Mouse (Mus musculus) cerebellum, postnatal 4 days (tissue): ENCODE data around the gene Pagr1b.

Source experiments
- DNase-seq, 2 experiments: peaks; one replicate each; pipeline ENCODE4 v3.0.0; 2022; ENCODE audit warnings: low spot score in 2 of 2, mixed read lengths in 1 of 2

The Pagr1b gene

DNA sequence TGATC, at the start of gene Pagr1b:
TSS of gene Pagr1b (minus strand) at position 4 of the 5 bp plus-strand sequence.
- DNase-seq: no peak

- no peak for DNase-seq
Measured at GRCm38 (mm10) chr7:127065538-127065937, 49.3 kb upstream of the Pagr1b start.

GRCm38 (mm10) chr7:127055026-127055585, 38.8 kb upstream of the Pagr1b start:
- no peak for DNase-seq

DNA sequence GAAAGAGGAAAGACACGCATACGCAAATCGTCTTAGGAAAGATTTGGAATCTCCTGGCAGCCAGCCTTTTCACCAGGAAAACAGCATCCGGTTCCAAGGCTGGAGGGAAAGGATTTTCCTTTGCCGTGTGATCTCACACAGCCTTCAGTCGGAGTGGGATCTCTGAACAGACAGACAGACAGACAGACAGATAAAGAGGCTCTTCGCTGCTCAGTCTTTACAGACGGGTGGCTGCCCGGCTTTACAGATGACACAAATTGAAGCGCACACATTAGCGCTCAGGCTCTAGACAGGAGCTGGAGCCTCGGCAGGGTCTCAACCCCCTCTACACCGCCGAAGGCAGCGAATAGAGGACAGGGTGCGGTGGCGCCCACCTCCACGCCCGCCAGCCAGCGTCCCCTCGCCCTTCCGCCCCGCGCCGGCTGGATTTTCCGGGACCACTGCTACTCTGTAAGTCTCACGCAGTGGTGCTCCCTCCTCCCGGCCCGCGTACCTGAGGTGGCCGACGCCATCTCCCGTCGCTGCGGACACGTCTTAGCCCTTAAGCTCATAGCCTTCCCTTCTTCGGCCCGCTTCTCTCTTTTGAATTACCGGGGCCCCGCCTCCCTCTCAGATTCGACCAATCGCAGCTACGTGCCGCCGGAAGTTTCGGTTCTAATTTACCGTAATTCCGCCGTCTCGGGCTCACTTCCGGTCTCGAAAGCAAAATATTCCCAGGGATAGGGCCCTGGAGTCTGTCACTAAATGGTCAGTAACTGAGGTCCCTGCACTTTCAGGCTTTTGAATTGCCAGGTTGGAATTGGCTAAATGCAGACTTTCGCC, 25.8 kb upstream of the Pagr1b start, which contains the start of gene Kif22:
TSS of gene Kif22 (minus strand) at position 621 of the 822 bp plus-strand sequence.
- peak; percentile 81 to 92 for DNase-seq

GRCm38 (mm10) chr7:127031244-127031643, 15.0 kb upstream of the Pagr1b start:
- no peak for DNase-seq

- no peak for DNase-seq
Measured at GRCm38 (mm10) chr7:127030172-127030571, 13.9 kb upstream of the Pagr1b start.

GRCm38 (mm10) chr7:127027885-127028284, 11.6 kb upstream of the Pagr1b start:
- no peak for DNase-seq

DNA sequence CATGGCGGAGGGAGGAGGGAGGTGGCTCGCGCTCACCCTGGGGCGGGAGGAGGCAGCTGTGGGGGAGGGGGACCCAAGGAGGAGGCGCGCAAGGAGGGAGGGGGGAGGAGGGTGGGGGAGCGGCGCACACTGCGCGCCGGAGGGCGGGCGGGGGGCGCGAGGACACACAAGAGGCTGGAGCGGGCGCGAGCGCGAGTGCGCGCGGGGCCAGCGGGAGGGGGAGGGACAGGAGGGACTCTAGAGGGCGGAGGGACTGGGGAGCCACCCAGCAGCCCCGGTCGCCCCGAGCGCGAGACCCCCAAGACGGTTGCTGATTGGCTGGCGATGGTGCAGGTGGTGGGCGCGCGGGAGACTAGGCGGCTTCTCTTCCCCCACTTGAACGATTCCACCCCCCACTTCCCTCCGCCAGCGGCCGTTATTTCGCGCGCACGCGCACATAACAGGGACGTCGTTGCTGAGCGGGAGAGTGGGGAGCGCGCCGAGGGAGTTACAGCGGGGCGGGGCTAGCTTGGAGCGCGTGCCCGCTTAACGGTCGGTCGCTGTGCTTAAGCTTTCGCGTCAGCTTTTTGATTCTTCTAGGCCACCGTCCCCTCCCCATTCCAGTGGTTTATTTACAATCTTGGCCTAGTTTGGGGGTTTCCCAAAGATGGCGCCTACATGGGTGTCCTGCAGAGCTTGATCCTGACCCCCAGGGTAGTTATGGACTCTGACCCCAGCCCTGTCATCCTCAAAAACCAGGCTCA, 10.9 kb upstream of the Pagr1b start, which contains the start of gene Maz:
TSS of gene Maz (minus strand) at position 54 of the 743 bp plus-strand sequence.
- peak; percentile 98 to 99 for DNase-seq

DNA sequence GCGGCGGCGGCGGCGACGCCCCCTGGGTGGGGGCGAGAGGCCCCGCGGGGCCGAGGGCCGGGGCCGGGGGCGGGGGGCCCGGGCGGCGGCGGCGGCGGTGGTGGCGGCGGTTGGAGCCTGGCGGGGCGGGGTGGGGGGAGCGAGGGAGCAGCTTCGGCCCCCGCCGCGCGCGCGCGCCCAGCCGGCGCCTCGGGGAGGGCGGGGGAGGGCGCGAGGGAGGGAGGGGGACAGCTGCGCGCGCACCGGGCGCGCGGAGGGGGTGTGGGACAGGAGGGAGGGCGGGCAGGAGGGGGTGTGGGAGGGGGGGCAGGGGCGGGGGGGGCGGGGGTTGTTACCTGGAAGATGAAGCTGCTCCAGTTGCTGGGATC, 10.3 kb upstream of the Pagr1b start:
- DNase-seq: peak in 1 of 2 experiments; percentile 85

DNA sequence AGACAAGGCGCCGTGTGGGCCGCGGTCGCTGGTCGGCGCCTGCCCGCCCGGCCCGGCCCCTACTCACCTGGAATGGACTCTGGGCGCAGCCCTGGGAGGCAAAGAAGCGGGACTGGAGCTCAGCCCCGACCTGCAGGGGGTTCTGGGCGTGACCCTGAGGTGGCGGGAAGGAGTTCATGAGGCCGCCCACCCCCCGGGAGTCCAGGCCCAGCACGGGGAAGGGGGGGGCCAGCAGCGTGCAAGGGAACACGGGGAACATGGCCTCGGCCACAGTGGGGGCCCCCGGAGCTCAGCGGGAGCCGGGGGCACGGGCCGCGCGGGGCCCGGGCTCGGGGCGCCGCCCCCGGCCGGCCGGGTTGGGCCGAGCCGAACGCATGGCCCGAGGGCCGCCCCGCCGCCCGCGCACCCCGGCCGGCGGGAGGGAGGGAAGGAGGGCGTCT, 9.9 kb upstream of the Pagr1b start:
- peak; percentile 45 to 73 for DNase-seq

GRCm38 (mm10) chr7:127025556-127026160, 9.4 kb upstream of the Pagr1b start:
- DNase-seq: peak in 1 of 2 experiments; percentile 56

GRCm38 (mm10) chr7:127024755-127025555, 8.7 kb upstream of the Pagr1b start:
- peak; percentile 53 to 78 for DNase-seq

DNA sequence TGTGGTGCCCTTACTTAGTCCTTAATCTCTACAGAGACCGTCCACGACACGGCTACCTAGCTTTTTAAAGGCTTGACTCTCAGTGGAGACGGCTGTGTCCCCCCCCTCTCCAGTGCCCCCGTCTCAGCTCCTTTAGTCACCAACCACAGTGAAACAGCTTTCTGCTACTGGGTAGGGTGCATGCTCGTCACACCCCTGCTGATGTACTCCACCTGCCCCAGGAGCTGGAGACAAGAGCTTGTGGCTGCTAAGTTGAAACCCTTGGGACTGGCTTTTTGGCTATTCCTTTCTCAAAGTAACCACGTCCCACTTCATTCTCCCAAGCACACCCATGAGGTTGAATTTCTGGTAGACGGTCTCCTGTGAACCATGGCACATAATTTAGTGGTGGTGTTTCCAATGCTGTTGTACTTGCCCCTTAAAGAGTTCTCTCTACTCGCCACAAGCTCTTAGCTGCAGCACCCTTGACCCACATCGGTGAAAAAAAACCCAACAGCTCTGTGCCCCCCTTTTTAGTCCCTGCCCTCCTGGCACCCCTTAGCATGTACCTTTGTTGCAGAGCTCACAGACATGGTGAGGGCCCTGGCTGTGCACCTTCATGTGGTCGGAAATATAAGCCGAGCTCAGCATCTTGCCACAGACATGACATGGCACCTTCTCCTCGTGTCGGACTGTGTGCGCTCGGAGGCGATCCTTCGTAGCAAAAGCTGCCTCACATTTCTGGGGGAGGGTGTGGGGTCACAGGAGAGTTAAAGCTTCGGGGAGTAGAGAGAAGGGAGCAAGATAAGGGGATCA, 7.8 kb upstream of the Pagr1b start:
- no peak for DNase-seq

DNA sequence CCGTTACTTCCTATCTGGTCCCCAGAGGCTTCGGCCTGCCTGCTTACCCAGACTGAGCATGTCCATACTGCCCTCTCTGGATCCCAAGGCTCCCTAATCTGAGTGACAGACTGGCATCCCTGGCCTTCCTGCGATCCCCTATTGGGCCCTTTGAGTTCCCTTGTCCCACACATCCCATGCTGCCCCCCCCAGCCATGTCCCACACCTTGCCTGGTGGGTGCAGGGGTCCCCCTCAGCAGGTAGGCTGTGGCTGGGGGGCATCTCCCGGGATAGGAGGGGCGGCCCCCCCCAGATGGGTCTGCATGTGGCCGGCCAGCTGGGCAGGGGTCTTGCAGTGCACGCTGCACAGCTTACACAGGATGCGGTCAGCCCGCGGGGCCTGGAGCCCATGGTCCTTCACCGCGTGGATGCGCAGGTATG, 7.0 kb upstream of the Pagr1b start:
- DNase-seq: no peak

DNA sequence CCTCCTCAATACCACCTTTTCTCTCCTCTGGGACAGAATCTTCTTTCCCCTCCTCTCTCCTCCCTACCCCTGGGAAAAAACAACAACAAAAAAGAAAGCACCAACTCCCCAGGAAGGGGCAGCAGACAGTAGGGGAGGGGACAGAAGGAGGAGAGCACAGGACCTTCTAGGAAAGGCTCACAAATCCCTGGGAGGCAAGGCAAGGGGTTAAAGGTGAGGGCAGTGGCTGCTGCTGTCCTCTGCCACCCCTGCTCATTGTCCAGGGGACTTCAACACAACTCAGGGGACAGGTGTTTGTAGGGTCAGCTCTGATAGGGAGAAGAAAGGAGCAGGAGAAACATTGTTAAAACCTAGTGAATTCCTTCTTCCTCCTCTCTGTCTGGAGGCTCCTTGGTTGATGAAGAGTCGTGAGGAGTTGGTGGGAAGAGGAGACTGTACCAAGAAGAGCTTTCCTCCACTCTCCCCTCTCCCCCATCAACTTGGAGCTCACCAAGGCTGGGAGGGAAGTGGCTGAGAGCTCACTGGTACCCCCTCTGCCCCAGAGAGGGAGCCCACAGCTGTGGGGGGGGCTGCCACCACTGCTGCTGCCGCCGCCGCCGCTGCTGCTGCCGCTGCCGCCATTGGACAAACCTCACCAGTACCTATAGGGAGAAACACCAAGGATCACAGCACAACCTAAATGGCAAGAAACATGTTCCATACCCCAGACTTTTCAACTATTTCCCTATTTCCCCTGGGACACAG, 6.4 kb upstream of the Pagr1b start:
- no peak for DNase-seq

DNA sequence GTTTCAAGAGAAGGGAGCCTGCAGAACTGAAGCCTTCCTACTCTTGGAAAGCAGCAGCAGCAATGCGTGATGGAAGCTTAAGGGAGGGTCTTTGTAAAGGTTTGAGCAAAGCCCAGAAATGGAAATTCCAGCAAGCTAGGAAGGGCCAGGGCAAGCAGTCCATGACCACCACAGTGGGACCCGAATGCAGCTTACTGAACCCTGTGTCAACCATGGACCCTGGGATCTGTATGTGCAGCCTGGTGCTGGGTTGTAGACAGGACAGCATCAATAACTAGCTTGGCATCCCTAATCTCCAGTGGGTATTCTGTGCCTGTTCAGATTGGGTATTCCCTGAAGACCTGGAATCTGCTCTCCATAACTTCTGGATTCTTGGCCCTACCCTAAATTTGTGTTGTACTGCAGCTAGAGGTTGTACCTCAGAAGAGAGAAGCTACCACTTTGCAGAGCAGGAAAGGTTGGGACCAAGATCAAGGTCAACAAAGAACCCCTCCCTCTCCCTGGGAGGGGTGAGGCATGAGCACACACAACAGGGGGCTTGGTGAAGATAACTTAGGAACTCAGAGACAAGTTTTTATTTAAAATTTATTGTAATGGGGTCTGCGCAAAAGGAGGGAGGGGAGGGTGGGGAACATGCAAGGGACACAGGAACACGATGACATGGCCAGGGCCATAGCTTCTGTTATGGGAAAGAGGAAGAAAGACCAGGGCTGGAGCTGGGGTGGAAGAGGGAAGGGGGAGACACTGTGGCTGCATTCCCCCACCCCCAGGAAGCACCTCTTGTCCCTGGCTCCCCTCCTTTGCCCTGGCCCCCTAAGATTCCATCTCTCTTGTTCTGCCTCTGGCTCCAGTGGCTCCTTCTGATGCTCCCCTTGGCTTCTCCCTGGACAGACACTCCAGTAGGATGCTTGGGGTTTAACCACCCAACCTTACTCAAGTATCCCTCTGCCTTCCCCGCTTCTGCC, 5.6 kb upstream of the Pagr1b start:
- DNase-seq: no peak

GRCm38 (mm10) chr7:127020901-127021562, 4.7 kb upstream of the Pagr1b start, which contains the start of the genes Gm42742 and Prrt2:
TSS of gene Gm42742 (minus strand) at chr7:127021097.
TSS of gene Prrt2 (minus strand) at chr7:127021211.
- DNase-seq: peak; percentile 38 to 65

DNA sequence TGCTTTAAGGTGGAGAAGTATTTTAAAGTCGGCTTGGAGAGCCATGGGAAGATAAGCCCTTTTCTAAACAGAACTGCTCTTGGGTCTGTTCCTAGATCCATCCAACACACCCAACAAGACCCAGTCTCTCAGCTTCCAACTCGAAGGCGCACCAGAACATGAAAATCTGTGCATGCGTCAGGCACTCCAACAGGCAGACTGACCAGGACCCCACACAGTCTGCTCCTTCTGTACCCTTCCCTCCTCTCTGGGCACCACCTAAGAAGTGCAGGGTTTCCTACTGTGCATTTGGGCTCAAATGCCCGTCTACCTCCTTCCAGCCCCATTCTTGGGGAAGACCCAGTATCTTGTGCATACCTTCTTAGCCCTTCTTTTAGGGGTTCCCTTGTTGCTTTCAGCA, 4.2 kb upstream of the Pagr1b start:
- DNase-seq: no peak
